Mouse (Mus musculus) heart, adult 2 months (tissue): Measurements from ENCODE around the gene Trpm4.

Source experiments
- CTCF ChIP-seq: fragments of 200-600 bp; IDR thresholded peaks from 2 replicates; pipeline ENCODE4 v1.8.1; 2022; ENCODE audit warnings: antibody characterized with exemption, mild to moderate bottlenecking, moderate library complexity
- EP300 ChIP-seq: fragments of 200-500 bp; IDR thresholded peaks from 2 replicates; pipeline ENCODE4 v1.6.1; 2011; ENCODE audit warnings: low read depth, low read length, control low read depth; ENCODE audit not compliant: insufficient read depth
- POLR2A ChIP-seq: fragments of 200-500 bp; IDR thresholded peaks from 2 replicates; pipeline ENCODE4 v1.6.1; 2011; ENCODE audit warnings: mild to moderate bottlenecking, low read depth, low read length, control low read depth; ENCODE audit not compliant: insufficient read depth

DNA sequence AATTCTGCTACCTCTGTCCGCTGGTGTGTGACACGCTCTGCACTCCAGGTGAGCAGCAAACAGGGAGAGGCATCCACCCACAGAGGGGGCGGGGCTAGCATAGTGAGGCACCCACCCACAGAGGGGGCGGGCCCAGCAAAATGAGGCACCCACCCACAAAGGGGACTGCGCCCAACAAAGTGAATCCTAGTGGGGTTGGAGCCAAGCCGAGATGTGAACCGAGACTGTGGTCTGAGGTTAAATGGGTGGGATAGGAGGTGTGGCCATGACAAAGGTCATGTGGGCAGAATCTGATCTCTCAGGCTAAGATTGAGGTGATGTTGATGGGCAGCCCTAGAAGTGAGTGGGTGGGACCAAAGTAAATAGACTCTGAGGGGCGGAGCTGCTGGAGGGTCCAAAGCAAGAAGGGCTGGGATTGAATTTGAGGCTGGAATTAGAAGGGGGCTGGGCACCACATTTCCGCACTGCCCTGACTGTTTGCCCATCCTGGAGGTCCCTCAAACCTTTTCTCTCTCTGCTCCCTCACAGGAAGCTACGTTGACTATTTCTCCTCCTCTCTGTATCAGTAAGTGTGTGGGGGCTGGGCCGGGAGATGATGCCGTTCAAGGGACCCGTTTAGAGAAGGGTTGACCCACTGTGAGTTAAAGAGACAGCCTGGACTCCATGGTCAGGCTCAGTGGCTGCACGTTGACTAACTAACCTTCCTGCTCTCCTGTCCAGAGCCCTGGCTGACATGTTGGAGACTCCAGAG lies 4.8 kb upstream of the Trpm4 start:
- TF ChIP-seq CTCF (no peak), EP300 (no peak), POLR2A (no peak)
